Mouse (Mus musculus) macrophage (primary cell): ENCODE results near the gene Mark1. TPM values are rescaled to one million over a fixed set of nuclear protein-coding genes. Genes with fewer than 3 reads are reported as not detected.

ENCODE experiments used
- H3K27ac ChIP-seq: fragments of 350-480 bp; formaldehyde crosslinking; 2 replicates; pipeline ENCODE4 v1.9.0; 2021
- H3K36me3 ChIP-seq: fragments of 350-480 bp; formaldehyde crosslinking; 2 replicates; pipeline ENCODE4 v1.9.0; 2021; ENCODE audit errors: inconsistent target
- H3K4me3 ChIP-seq: fragments of 350-480 bp; formaldehyde crosslinking; 2 replicates; pipeline ENCODE4 v1.9.0; 2021; ENCODE audit errors: inconsistent target
- H3K79me2 ChIP-seq: fragments of 350-480 bp; formaldehyde crosslinking; 2 replicates; pipeline ENCODE4 v1.9.0; 2021; ENCODE audit errors: inconsistent target
- WGBS: methylation state at CpG from one replicate; pipeline ENCODE4 v1.1.7; 2026; ENCODE audit warnings: inconsistent platforms; ENCODE audit not compliant: missing documents; 5-methylcytosine and 5-hydroxymethylcytosine counted together
- polyA plus RNA-seq: library from polyadenylated mRNA; stranded (reverse); fragments of 250-400 nt; gene quantifications from 3 replicates; pipeline ENCODE4 v1.2.4, GENCODE M21; 2018; ENCODE audit warnings: inconsistent platforms

Mark1 gene
- polyA plus RNA-seq, 1 experiment from 2014 or later, result not detected

DNA sequence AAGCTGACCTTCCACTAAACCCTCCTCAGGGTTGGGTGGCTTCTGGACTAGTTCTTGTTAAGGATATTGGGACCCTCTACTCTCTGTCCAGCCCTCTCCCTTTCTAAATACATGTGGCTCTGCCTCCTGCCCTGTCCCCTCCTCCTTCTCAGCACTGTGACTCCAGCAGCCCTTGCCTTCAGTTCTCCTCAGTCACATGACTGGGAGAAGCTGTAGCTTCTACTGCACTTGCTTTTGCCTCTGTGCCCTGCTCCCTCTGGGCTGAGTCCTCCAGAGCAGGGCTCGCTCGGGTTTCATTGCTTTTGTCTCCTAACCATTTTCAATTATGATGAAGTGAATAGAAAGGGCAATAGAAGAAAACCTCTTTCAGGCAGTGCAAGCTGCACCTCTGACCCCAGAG lies 12.6 kb downstream of the Mark1 start:
- Histone ChIP-seq H3K36me3 (no peaks in the 10 kb centered on the region), H3K27ac (no peak overlapping the region), H3K4me3 (no peak overlapping the region), H3K79me2 (no peaks in the 10 kb centered on the region)
- 79% methylated on average over 2 of the region's 2 CpGs for WGBS

DNA sequence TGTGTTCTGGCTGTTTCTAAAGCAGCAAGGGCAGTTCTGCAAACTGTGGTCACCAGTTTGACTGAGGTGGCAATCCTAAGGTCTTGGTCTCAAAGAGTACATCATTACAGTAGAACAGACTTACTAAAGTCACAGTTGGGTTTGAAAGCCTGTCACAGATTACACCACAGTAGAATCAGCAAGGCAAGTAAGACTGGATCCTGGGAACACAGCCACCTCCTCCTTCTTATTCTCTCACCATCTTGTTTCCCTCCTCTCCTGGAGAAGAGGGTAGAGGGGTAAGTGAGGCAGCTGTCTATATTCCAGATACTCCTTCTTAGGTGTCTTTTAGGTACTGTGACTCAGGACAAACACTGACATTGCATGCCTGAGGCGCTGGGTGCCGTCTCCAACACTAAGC lies 14.6 kb downstream of the Mark1 start:
- no peak overlapping the region for H3K27ac ChIP-seq
- H3K36me3 ChIP-seq, result no peaks in the 10 kb centered on the region
- no peak overlapping the region for H3K4me3 ChIP-seq
- no peaks in the 10 kb centered on the region for H3K79me2 ChIP-seq
- 100% methylated on average over 2 of the region's 2 CpGs for WGBS

- WGBS, result 70% methylated on average over 3 of the region's 3 CpGs
Observed at GRCm38 (mm10) chr1:184983751-184984150, 15.6 kb downstream of the Mark1 start.

GRCm38 (mm10) chr1:184972214-184972776 lies 27.1 kb downstream of the Mark1 start:
- WGBS, result 54% methylated on average over 8 of the region's 8 CpGs
- no peaks in the 10 kb centered on the region for H3K36me3 ChIP-seq
- H3K27ac ChIP-seq, result no peak overlapping the region
- H3K79me2 ChIP-seq, result no peaks in the 10 kb centered on the region
- no peak overlapping the region for H3K4me3 ChIP-seq

More at GRCm38 (mm10) chr1:184983751-184984150, 15.6 kb downstream of the Mark1 start:
- Histone ChIP-seq H3K4me3 (no peak overlapping the region), H3K27ac (no peak overlapping the region), H3K79me2 (no peaks in the 10 kb centered on the region), H3K36me3 (no peaks in the 10 kb centered on the region)

DNA sequence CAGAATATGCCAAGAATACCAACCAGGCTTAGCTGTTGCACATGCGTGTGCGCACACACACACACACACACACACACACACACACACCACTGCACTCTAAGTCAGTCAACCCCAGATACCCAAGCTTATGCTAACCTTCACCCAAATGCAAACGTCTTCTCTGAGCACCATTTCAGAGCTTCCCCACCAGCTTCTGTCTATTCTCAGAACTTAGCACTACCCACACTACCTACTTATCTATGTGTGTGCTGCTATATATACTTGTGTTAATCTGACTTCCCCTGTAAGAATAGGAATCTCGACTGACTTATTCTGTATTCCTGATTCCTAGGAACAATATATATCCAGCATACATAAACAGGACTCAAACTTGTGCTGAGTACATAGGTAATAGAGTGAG lies 30.0 kb downstream of the Mark1 start:
- H3K27ac ChIP-seq, result no peak overlapping the region
- H3K4me3 ChIP-seq, result no peak overlapping the region
- 85% methylated on average over 4 of the region's 4 CpGs for WGBS
- H3K79me2 ChIP-seq, result no peaks in the 10 kb centered on the region
- H3K36me3 ChIP-seq, result no peaks in the 10 kb centered on the region

DNA sequence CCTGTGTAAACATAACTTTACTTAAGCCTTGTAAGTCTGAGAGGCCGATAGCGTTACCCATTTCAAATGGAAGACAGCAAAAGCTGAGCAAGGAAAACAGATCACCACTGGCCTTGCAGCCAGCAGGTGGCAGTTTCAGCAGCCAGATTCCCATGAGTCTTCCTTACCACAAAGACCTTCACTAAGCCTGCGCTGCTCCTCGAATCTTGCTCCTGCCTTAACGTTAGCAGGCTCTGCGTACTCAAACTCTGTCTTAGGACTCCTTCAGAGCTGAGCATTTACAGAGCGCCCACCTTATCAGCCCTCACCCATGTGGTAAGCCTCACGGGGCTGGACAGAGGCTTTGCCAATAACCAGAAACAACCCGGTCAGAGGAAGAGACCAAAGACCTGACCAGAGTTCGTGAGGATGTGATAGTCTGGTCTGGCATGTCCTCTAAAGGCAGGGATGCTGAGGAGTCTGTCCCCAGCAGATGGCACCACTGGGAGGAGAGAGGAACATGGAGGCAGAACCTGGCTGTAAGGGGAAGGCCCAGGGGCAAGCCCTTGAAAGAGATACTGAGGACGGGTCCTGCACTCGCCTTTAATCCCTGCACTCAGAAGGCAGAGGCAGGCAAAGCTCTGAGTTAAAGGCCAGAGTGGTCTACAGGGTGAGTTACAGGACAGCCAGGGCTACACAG lies 33.5 kb downstream of the Mark1 start:
- no peak overlapping the region for H3K4me3 ChIP-seq
- 74% methylated on average over 12 of the region's 12 CpGs for whole genome bisulfite sequencing
- no peaks in the 10 kb centered on the region for H3K79me2 ChIP-seq
- H3K36me3 ChIP-seq, result no peaks in the 10 kb centered on the region
- no peak overlapping the region for H3K27ac ChIP-seq

- Histone ChIP-seq H3K4me3 (no peak overlapping the region), H3K79me2 (no peaks in the 10 kb centered on the region), H3K36me3 (no peaks in the 10 kb centered on the region), H3K27ac (no peak overlapping the region)
- WGBS, result 10% methylated on average over 12 of the region's 12 CpGs
Observed at GRCm38 (mm10) chr1:184963121-184963693, 36.2 kb downstream of the Mark1 start.

DNA sequence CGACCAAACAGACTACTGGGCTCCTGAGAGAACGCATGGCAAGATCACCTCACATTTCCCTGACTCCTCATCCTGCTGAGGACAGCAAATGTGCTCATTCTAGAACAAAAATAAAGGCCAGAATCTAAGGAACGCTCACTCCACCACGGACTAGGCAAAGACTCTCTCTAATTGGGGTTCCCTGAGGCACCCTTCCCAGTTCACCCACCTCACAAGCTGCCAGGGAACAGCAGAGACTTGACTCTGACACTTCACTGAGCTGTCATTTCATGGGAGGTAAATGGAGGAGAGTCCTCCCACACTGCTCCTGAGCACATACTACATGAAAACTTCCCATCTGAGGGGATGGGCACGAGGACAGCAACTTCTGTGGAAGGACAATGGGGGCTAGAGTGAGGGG lies 37.5 kb downstream of the Mark1 start:
- WGBS, result 94% methylated on average over 5 of the region's 5 CpGs
- Histone ChIP-seq H3K36me3 (no peaks in the 10 kb centered on the region), H3K4me3 (no peak overlapping the region), H3K79me2 (no peaks in the 10 kb centered on the region), H3K27ac (no peak overlapping the region)

- 85% methylated on average over 9 of the region's 9 CpGs for WGBS
- Histone ChIP-seq H3K4me3 (no peak overlapping the region), H3K27ac (no peak overlapping the region), H3K36me3 (no peaks in the 10 kb centered on the region), H3K79me2 (no peaks in the 10 kb centered on the region)
Observed at GRCm38 (mm10) chr1:184958818-184959217, 40.6 kb downstream of the Mark1 start.

- no peak overlapping the region for H3K27ac ChIP-seq
- no peaks in the 10 kb centered on the region for H3K79me2 ChIP-seq
- no peaks in the 10 kb centered on the region for H3K36me3 ChIP-seq
- H3K4me3 ChIP-seq, result no peak overlapping the region
- WGBS, result 74% methylated on average over 6 of the region's 6 CpGs
Observed at GRCm38 (mm10) chr1:184958388-184958787, 41.0 kb downstream of the Mark1 start.

DNA sequence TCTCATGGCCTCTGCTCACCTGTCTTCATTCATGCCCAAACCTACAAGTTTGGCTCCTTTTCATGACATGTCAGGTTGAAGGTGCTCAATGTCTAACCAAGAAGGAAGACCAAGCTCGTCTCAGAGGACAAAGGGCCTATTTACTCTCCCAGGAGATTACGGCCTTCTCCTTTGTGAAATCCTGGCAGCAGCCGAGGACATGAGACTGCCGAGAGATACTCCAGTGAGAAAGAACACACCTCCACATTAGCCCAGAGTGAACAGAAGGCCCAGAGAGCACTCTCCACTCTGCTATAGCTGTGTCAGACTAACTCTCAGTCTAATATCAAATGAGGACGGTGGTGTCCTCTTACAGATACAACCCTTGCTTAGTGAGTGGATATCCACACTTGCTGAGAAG lies 47.6 kb downstream of the Mark1 start:
- Histone ChIP-seq H3K79me2 (no peaks in the 10 kb centered on the region), H3K36me3 (no peaks in the 10 kb centered on the region), H3K27ac (no peak overlapping the region), H3K4me3 (no peak overlapping the region)
- WGBS, result 89% methylated on average over 5 of the region's 5 CpGs

GRCm38 (mm10) chr1:184951057-184951456 lies 48.3 kb downstream of the Mark1 start:
- 93% methylated on average over 11 of the region's 11 CpGs for WGBS
- no peak overlapping the region for H3K4me3 ChIP-seq
- no peaks in the 10 kb centered on the region for H3K79me2 ChIP-seq
- no peaks in the 10 kb centered on the region for H3K36me3 ChIP-seq
- H3K27ac ChIP-seq, result no peak overlapping the region

DNA sequence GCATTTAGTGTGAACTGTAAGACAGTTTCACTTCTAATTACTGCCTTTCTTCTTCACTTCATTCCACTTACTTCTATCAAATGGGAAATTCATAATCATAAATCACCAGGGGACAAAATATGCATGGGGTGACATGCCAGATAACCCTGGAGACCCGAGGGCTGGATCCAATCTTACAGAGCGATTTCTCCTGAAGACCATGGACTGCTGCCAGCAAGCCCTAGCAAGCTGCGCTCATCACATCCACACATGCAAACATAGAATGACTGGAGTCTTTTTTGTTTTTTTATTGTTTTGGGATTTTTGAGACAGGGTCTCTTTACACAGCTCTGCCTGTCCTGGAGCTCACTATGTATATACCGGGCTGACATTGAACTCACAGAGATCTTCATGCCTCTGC lies 61.3 kb downstream of the Mark1 start:
- Histone ChIP-seq H3K79me2 (no peaks in the 10 kb centered on the region), H3K27ac (no peak overlapping the region), H3K4me3 (no peak overlapping the region), H3K36me3 (no peaks in the 10 kb centered on the region)
- 93% methylated on average over 3 of the region's 4 CpGs for WGBS

GRCm38 (mm10) chr1:184935980-184936379 lies 63.4 kb downstream of the Mark1 start:
- no peaks in the 10 kb centered on the region for H3K36me3 ChIP-seq
- no peaks in the 10 kb centered on the region for H3K79me2 ChIP-seq
- 89% methylated on average over 5 of the region's 5 CpGs for WGBS
- H3K27ac ChIP-seq, result no peak overlapping the region
- H3K4me3 ChIP-seq, result no peak overlapping the region

GRCm38 (mm10) chr1:184935490-184935889 lies 63.9 kb downstream of the Mark1 start:
- Histone ChIP-seq H3K27ac (no peak overlapping the region), H3K79me2 (no peaks in the 10 kb centered on the region), H3K36me3 (no peaks in the 10 kb centered on the region), H3K4me3 (no peak overlapping the region)
- 78% methylated on average over 6 of the region's 6 CpGs for WGBS
